Mouse (Mus musculus): ENCODE measurements at regions not wholly inside any gene's neighbourhood (a gene's known extent, or its start where the extent isn't known, plus 50 kb on each side); places are given as distances from the start of the nearest gene placed in this dataset.

- DNase-seq = no peak
These were observed 336.4 kb upstream of the Meis1 start for GRCm38 (mm10) chr11:19355179-19355578.

- no peak for DNase-seq
These were observed 337.4 kb upstream of the Meis1 start for GRCm38 (mm10) chr11:19356151-19356550.

- DNase-seq = no peak
These were observed 350.4 kb upstream of the Meis1 start for GRCm38 (mm10) chr11:19369152-19369551.

GRCm38 (mm10) chr11:19373476-19373875, 354.7 kb upstream of the Meis1 start:
- DNase-seq = peak; percentile 3

GRCm38 (mm10) chr11:19380935-19381334, 362.1 kb upstream of the Meis1 start:
- peak; percentile 23 for DNase-seq

GRCm38 (mm10) chr11:19389136-19389535, 370.4 kb upstream of the Meis1 start:
- no peak for DNase-seq

- DNase-seq = no peak
These were observed 373.4 kb upstream of the Meis1 start for GRCm38 (mm10) chr11:19392190-19392589.

GRCm38 (mm10) chr11:19394372-19394771, 375.6 kb upstream of the Meis1 start:
- no peak for DNase-seq

GRCm38 (mm10) chr11:19400396-19400795, 381.6 kb upstream of the Meis1 start:
- no peak for DNase-seq

- DNase-seq = no peak
These were observed 401.4 kb upstream of the Meis1 start for GRCm38 (mm10) chr11:19420143-19420542.

- no peak for DNase-seq
These were observed 404.5 kb upstream of the Meis1 start for GRCm38 (mm10) chr11:19423268-19423667.

GRCm38 (mm10) chr11:19423841-19424815, 405.3 kb upstream of the Meis1 start:
- DNase-seq = peak; percentile 22

GRCm38 (mm10) chr11:19427559-19427958, 408.8 kb upstream of the Meis1 start:
- no peak for DNase-seq

GRCm38 (mm10) chr11:19433680-19434619, 415.2 kb upstream of the Meis1 start:
- no peak for DNase-seq

- no peak for DNase-seq
These were observed 419.6 kb upstream of the Meis1 start for GRCm38 (mm10) chr11:19438385-19438784.

- no peak for DNase-seq
These were observed 423.2 kb upstream of the Meis1 start for GRCm38 (mm10) chr11:19441936-19442335.

GRCm38 (mm10) chr11:19455391-19456290, 436.9 kb upstream of the Meis1 start:
- DNase-seq = no peak

GRCm38 (mm10) chr11:19456577-19456976, 437.8 kb upstream of the Meis1 start:
- DNase-seq = no peak

GRCm38 (mm10) chr11:19463730-19464358, 445.1 kb upstream of the Meis1 start:
- DNase-seq = no peak

GRCm38 (mm10) chr11:19468373-19468772, 449.6 kb upstream of the Meis1 start:
- DNase-seq = no peak

GRCm38 (mm10) chr11:19468803-19469202, 450.0 kb upstream of the Meis1 start:
- no peak for DNase-seq

Data from adrenal gland, postnatal 10 days (tissue).